Mouse (Mus musculus) lung, postnatal 0 days (tissue): ENCODE results near the gene Tekt5.

Experiments used
- CTCF ChIP-seq: IDR thresholded peaks from 2 replicates; pipeline ENCODE4 v1.5.1; 2016; ENCODE audit warnings: antibody characterized with exemption, mild to moderate bottlenecking
- EP300 ChIP-seq: IDR thresholded peaks from 2 replicates; pipeline ENCODE4 v1.6.1; 2016; ENCODE audit warnings: antibody characterized with exemption, mild to moderate bottlenecking, control low read depth

GRCm38 (mm10) chr16:10436166-10436565 is 40.9 kb upstream of the Tekt5 start:
- TF ChIP-seq CTCF (no peak), EP300 (no peak)
